Mouse (Mus musculus) ovary, adult 18-20 months (tissue): ENCODE data around the gene Insl6.

Experiments used
- DNase-seq: peaks from one replicate; pipeline ENCODE4 v3.0.0; 2022; ENCODE audit warnings: low spot score, mixed read lengths

Gene Insl6

GRCm38 (mm10) chr19:29354895-29355877 is 30.0 kb upstream of the Insl6 start:
- DNase-seq, result peak; percentile 58

GRCm38 (mm10) chr19:29350991-29351390 is 25.8 kb upstream of the Insl6 start:
- no peak for DNase-seq

DNA sequence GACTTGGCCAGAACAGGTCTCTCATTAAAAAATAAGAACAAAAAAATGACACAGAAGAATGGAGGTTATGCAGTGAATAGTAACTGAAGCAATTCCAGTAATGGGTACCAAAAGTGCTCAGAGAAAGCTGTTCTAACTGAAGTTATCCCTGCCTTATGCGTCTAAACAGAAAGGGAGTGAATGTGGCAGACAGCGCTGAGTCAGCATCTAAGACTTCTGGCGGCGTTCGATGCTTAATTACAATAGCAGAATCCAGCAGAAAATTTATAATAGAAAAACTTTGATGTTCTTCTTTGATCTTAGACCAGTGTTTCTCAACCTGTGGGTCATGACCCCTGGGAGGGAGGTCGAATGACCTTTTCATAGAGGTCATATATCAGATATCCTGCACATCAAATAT is 20.5 kb upstream of the Insl6 start:
- no peak for DNase-seq

DNA sequence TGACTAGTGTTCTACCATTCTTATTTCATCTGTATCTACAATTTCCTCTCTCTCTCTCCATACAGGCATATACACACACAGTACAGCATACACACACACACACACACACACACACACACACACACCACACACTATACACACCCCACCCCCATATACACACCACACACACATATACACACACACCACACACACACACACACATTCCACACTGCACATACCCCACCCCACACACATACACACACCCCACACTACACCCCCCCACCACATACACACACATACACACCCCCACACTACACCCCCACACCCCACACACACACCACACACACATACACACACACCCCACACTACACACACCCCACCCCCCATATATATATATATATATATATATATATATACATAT is 19.7 kb upstream of the Insl6 start:
- DNase-seq, result no peak

DNA sequence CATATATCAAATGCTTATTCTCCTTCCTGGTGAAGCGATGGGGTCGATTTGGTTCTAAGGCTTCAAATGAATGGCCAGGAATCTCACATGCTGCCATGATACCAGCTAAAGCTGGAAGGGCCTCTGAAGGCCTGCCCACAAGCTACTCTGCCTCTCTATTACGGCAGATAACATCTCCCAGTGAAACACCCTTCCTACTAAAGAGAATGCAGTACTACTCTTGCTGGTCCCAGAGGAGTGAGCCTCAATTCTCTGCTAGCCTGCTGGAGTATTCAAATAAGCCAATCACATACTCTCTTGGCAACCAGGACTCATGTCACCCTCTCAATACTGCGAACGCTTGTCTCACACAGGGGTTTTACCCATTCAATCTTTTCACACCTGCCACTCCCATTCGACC is 17.1 kb upstream of the Insl6 start:
- DNase-seq, result no peak

- no peak for DNase-seq
Measured at GRCm38 (mm10) chr19:29341029-29341428, 15.9 kb upstream of the Insl6 start.

GRCm38 (mm10) chr19:29336624-29337023 is 11.5 kb upstream of the Insl6 start:
- DNase-seq, result no peak

- no peak for DNase-seq
Measured at GRCm38 (mm10) chr19:29334068-29334745, 9.1 kb upstream of the Insl6 start, which contains the start of gene Rln1. Rln1 (minus strand) TSS chr19:29334670.

DNA sequence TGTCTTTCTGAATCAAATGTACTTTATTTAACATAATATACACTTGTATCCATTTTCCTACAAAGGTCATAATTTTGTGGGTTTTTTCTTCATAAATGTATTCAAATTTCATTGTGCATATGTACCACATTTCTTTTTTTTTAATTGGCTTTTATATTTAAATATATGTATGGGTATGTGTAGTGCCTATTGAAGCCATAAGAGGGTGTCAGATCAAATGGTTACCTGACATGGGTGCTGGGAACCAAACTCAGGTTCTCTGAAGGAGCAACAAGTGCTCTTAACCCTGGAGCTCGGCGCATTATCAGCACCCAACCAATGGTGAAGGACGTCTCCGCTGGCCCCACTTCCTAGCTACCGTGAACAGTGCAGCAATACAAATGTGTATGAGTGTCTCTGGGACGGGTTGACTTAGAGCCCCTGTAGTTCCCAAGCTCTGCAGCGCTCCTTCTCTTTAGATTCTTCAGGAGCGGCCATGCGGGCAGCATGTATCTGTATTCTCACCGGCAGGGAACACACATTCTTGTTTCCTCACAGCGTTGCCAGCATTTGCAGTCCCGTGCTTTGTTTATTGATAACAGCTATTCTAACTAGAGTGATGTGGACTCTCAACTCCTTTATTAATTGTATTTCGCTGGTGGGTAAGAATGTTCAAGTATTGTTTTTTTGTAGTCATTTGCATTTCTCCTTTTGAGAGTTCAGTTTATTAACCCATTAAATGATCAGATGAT is 1.8 kb upstream of the Insl6 start:
- DNase-seq, result no peak

- DNase-seq, result no peak
Measured at GRCm38 (mm10) chr19:29326396-29326795, 1.2 kb upstream of the Insl6 start.

GRCm38 (mm10) chr19:29325852-29326180 is 660 bp upstream of the Insl6 start:
- DNase-seq, result no peak

DNA sequence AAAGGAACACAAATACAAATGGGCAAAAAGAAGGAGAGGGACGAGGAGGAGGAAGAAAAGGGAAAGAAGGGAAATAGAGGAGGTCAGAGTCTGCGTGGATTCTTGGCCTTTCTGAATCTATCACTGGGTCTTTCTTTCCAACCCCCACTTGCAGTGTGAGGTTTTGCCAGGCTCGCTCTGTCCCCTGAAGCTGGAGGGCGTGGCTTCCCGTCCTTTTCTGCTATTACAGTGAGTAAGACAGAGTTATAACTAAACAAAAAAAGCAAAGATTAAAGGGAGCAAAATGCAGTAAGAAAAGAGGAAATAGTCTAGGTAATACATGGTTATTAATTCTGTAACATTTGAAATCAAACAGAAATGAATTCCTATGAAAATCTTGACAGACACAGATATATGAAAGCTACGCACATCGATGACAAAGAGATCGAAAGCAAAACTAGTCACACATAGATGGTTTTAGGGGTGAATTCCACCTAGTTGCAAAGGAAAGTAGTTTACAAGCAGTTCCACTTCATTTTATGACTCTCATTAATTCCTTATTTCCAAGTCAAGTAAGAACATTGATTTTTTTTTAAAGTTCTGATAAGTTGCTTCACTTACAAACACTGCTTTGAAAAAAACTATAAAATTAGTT is 1.6 kb downstream of the Insl6 start:
- DNase-seq, result no peak

DNA sequence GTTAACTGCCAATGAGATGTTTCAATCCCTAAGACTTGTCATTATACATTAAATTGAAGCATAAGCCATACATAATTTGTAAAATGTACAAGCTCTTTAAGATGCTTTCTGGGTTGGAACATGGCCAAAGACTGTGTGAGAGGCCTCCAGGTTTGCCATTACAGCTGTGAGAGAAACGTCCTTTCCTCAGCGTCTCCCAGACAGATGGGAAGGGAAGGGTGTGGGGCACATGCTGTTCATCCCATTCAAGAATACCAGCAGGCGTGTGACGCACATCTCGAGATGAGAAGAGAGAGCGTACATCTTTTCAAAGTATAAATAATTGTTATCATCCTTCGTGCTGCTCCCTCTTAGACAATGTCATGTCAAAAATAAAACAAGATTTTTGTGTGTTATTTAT is 12.5 kb downstream of the Insl6 start:
- DNase-seq, result no peak

GRCm38 (mm10) chr19:29311791-29312190 is 13.4 kb downstream of the Insl6 start:
- DNase-seq, result no peak

GRCm38 (mm10) chr19:29308832-29309231 is 16.3 kb downstream of the Insl6 start:
- no peak for DNase-seq

GRCm38 (mm10) chr19:29302119-29302518 is 23.0 kb downstream of the Insl6 start:
- DNase-seq, result no peak

GRCm38 (mm10) chr19:29300919-29301318 is 24.2 kb downstream of the Insl6 start:
- no peak for DNase-seq

DNA sequence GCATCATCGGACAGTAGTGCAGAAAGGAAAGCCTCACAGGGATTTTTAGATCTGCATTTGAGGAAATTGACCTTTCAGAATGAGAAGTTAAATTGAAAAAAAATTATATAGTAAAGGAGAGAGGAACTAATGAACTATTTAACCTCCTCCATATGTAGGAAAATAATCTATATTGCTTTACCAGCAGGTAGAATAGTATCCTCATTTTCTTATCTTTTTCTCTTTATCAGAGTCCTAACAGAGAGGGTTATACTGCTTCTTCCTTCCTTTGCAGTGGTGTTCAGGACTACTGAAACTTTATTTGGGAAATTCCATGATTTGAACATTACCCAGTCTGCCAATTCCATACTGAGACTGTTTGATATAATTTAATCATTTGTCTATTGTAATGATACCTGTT is 27.8 kb downstream of the Insl6 start:
- no peak for DNase-seq

GRCm38 (mm10) chr19:29296166-29296565 is 29.0 kb downstream of the Insl6 start:
- no peak for DNase-seq

GRCm38 (mm10) chr19:29294756-29295155 is 30.4 kb downstream of the Insl6 start:
- no peak for DNase-seq

DNA sequence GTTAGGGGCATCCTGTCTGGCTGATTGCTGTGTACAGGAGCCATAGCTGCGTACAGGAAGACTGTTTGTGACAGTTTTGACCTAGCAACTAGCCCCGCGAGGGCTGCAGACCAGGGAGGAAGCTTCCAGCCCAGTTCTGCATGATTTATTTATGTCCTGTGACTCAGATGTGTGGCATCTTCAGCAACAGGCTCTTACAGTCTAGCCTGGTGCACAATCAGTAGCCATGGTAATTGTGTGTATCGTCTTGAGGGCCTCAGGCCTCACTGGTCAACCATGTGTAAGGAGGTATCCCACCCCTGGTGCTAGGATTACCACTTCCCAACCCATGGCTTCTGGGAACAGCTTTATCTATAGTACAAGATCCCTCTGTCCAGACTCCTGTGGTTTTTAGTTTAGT is 32.6 kb downstream of the Insl6 start:
- no peak for DNase-seq

- DNase-seq, result no peak
Measured at GRCm38 (mm10) chr19:29291532-29291931, 33.6 kb downstream of the Insl6 start.
